Mouse (Mus musculus) telencephalon, adult 2 months (tissue): ENCODE measurements at regions not wholly inside any gene's neighbourhood (a gene's known extent, or its start where the extent isn't known, plus 50 kb on each side); places are given as distances from the start of the nearest gene placed in this dataset.
"Not testable (repeated sequence)": the region's sequence is repeated elsewhere in the genome, so short reads cannot be mapped to it uniquely, and the experiment has no call there.

Experiments used
- DNase-seq: peaks from one replicate; pipeline ENCODE4 v3.0.0-alpha.2; 2011; ENCODE audit warnings: low read depth, low spot score

GRCm38 (mm10) chr5:79131443-79132308, 1723.8 kb upstream of the Igfbp7 start:
- DNase-seq: no peak

- peak; percentile 40 for DNase-seq
These were observed 1675.3 kb upstream of the Igfbp7 start for GRCm38 (mm10) chr5:79083170-79083569.

GRCm38 (mm10) chr5:79059805-79060204, 1652.0 kb upstream of the Igfbp7 start:
- DNase-seq: not testable (repeated sequence)
